Mouse (Mus musculus) fat pad, adult 2 months (tissue): ENCODE results near the gene Ncoa5.

Experiments used
- DNase-seq: peaks from one replicate; pipeline ENCODE4 v3.0.0-alpha.2; 2011; ENCODE audit warnings: low read depth, low spot score; ENCODE audit errors: extremely low read depth

Gene Ncoa5

GRCm38 (mm10) chr2:165034131-165035057 lies at the start of gene Ncoa5:
TSS of gene Ncoa5 (minus strand) at chr2:165034867.
- DNase-seq = no peak

- no peak for DNase-seq
Measured at GRCm38 (mm10) chr2:165081257-165081656, 46.6 kb upstream of the Ncoa5 start.

GRCm38 (mm10) chr2:165080657-165081056 lies 46.0 kb upstream of the Ncoa5 start:
- no peak for DNase-seq

GRCm38 (mm10) chr2:165078605-165079004 lies 43.9 kb upstream of the Ncoa5 start:
- no peak for DNase-seq

GRCm38 (mm10) chr2:165078045-165078444 lies 43.4 kb upstream of the Ncoa5 start:
- DNase-seq = no peak

- DNase-seq = no peak
Measured at GRCm38 (mm10) chr2:165077055-165077454, 42.4 kb upstream of the Ncoa5 start.

- no peak for DNase-seq
Measured at GRCm38 (mm10) chr2:165074937-165075336, 40.3 kb upstream of the Ncoa5 start.

- DNase-seq = no peak
Measured at GRCm38 (mm10) chr2:165074081-165074884, 39.6 kb upstream of the Ncoa5 start.

- no peak for DNase-seq
Measured at GRCm38 (mm10) chr2:165073381-165073781, 38.7 kb upstream of the Ncoa5 start.

- DNase-seq = no peak
Measured at GRCm38 (mm10) chr2:165070096-165070816, 35.6 kb upstream of the Ncoa5 start.

GRCm38 (mm10) chr2:165068806-165069205 lies 34.1 kb upstream of the Ncoa5 start:
- no peak for DNase-seq

- DNase-seq = no peak
Measured at GRCm38 (mm10) chr2:165064489-165064888, 29.8 kb upstream of the Ncoa5 start.

- DNase-seq = no peak
Measured at GRCm38 (mm10) chr2:165061638-165062433, 27.2 kb upstream of the Ncoa5 start.

GRCm38 (mm10) chr2:165059961-165060360 lies 25.3 kb upstream of the Ncoa5 start:
- DNase-seq = no peak

- no peak for DNase-seq
Measured at GRCm38 (mm10) chr2:165056377-165057085, 21.9 kb upstream of the Ncoa5 start.

- DNase-seq = no peak
Measured at GRCm38 (mm10) chr2:165055905-165056304, 21.2 kb upstream of the Ncoa5 start.

GRCm38 (mm10) chr2:165054888-165055852 lies 20.5 kb upstream of the Ncoa5 start, which contains the start of gene Cd40:
TSS of gene Cd40 (plus strand) at chr2:165055627.
- DNase-seq = no peak

- DNase-seq = no peak
Measured at GRCm38 (mm10) chr2:165051566-165051965, 16.9 kb upstream of the Ncoa5 start.
